Comparison of ENCODE assay signal across 20 mouse cellular contexts in genomic region chr9:52775232-52775631, GRCm38 (mm10).
A peak's percentile ranks its signal among the peaks of the same experiment; 100 is the strongest.
DNase-seq lines count a peak whose midpoint lies in the region; ATAC-seq and TF ChIP-seq lines count a peak whose summit lies in the region.
"Had no signal": no experiment of that assay in that cellular context is flagged by ENCODE, and none has a peak within 500 bp of the region (broad histone marks: within the 10 kb centered on the region; RNA-seq: fewer than 3 reads in every experiment).

No protein-coding gene starts in this region.

- no peak for TF ChIP-seq EP300 in CH12.LX (IDR thresholded peaks at IDR 0.05; ENCODE audit: low read length)

- DNase-seq in CH12.LX (ENCODE audit: extremely low read depth): no peak
- no peak for DNase-seq in ES-E14 (ENCODE audit: low read depth, low spot score)
- no peak for DNase-seq in gastrocnemius, postnatal 4 days (ENCODE audit: low spot score in 2 of 2)
- DNase-seq in midbrain, embryonic 14.5 days: no peak
- DNase-seq: adrenal gland, adult 2 months; adrenal gland, adult 8-10 months; adrenal gland, postnatal 10 days; adrenal gland, postnatal 14 days; adrenal gland, postnatal 25 days; adrenal gland, postnatal 36 days; B cell, adult 2 months; cerebellum, adult 11 months; cerebellum, adult 11-12 months; cerebellum, adult 18-20 months; cerebellum, adult 2 months; cerebellum, adult 8-10 months had no signal

- no peaks in the 10 kb centered on the region for H3K9me3 ChIP-seq in CH12.LX (replicated peaks; ENCODE audit: low read length)
- no peaks in the 10 kb centered on the region for H3K9me3 ChIP-seq in ES-E14 (ENCODE audit: control insufficient read depth, insufficient read depth, low read depth, low read length)
- H3K9me3 ChIP-seq in midbrain, embryonic 14.5 days (ENCODE audit: control insufficient read depth, low read length): no peaks in the 10 kb centered on the region
- H3K9me3 ChIP-seq: G1E had no signal

- H3K4me2 ChIP-seq in CH12.LX (ENCODE audit: insufficient read depth, low read depth, poor library complexity, severe bottlenecking): no peak overlapping the region
- no peak overlapping the region for H3K4me2 ChIP-seq in midbrain, embryonic 14.5 days (ENCODE audit: low read length)

- H3K4me3 ChIP-seq in CH12.LX (replicated peaks in 1 of 3; ENCODE audit: low read depth in 2 of 3, low read length in 2 of 3, poor library complexity in 1 of 3): no peak overlapping the region
- no peak overlapping the region for H3K4me3 ChIP-seq in ES-E14 (ENCODE audit: insufficient read depth in 1 of 2, low read depth in 1 of 2, low read length in 2 of 2, poor library complexity in 1 of 2, severe bottlenecking in 1 of 2)
- H3K4me3 ChIP-seq in midbrain, embryonic 14.5 days (replicated peaks; ENCODE audit: low read depth, low read length): no peak overlapping the region

- 97% methylated on average over 1 of the region's 1 CpGs for WGBS in midbrain, embryonic 14.5 days

- dilution Hi-C loops in CH12.LX (cut with MboI; ENCODE audit: extremely low pct_ligation_motif_present, extremely low pct_unique_long_range_greater_than_20kb, low sequenced_read_pairs): no loop called here

- no peak for TF ChIP-seq POLR2A in CH12.LX (IDR thresholded peaks at IDR 0.05; ENCODE audit: low read depth, low read length)

- no peak overlapping the region for H3K27ac ChIP-seq in CH12.LX (ENCODE audit: insufficient read depth, low read depth)
- H3K27ac ChIP-seq in ES-E14 (ENCODE audit: insufficient read depth, low read depth, low read length, poor library complexity, severe bottlenecking): no peak overlapping the region
- no peak overlapping the region for H3K27ac ChIP-seq in midbrain, embryonic 14.5 days (replicated peaks; ENCODE audit: low read depth, low read length)

- no peak for TF ChIP-seq CTCF in CH12.LX (conservative IDR thresholded peaks at IDR 0.05 in 1 of 2, IDR thresholded peaks at IDR 0.05 in 1 of 2; ENCODE audit: low read depth in 2 of 2, low read length in 2 of 2)

- TF ChIP-seq RAD21 in CH12.LX (IDR thresholded peaks at IDR 0.05; ENCODE audit: low read depth, low read length): no peak

- H3K4me1 ChIP-seq in CH12.LX (ENCODE audit: control insufficient read depth in 1 of 2, insufficient read depth in 2 of 2) (no peaks in the 10 kb centered on the region), ES-E14 (ENCODE audit: control insufficient read depth in 2 of 2, insufficient read depth in 2 of 2, low read length in 2 of 2, poor library complexity in 1 of 2) (no peaks in the 10 kb centered on the region)
- H3K4me1 ChIP-seq in midbrain, embryonic 14.5 days (ENCODE audit: control insufficient read depth, insufficient read depth, low read length): no peaks in the 10 kb centered on the region

- H3K36me3 ChIP-seq in CH12.LX (replicated peaks in 1 of 2; ENCODE audit: control insufficient read depth in 1 of 2, insufficient read depth in 1 of 2, low read length in 1 of 2): no peaks in the 10 kb centered on the region
- no peaks in the 10 kb centered on the region for H3K36me3 ChIP-seq in ES-E14 (ENCODE audit: control insufficient read depth, insufficient read depth, low read length, poor library complexity, severe bottlenecking)
- H3K36me3 ChIP-seq in midbrain, embryonic 14.5 days (ENCODE audit: control insufficient read depth, insufficient read depth, low read length): no peaks in the 10 kb centered on the region
- H3K36me3 ChIP-seq: G1E had no signal

- H3K9ac ChIP-seq in CH12.LX (ENCODE audit: insufficient read depth, low read depth): no peak overlapping the region
- no peak overlapping the region for H3K9ac ChIP-seq in ES-E14 (ENCODE audit: insufficient read depth, low read depth, low read length, poor library complexity, severe bottlenecking)
- no peak overlapping the region for H3K9ac ChIP-seq in midbrain, embryonic 14.5 days (replicated peaks; ENCODE audit: low read length)

- no peaks in the 10 kb centered on the region for H3K27me3 ChIP-seq in CH12.LX (replicated peaks)
- H3K27me3 ChIP-seq in midbrain, embryonic 14.5 days (ENCODE audit: control insufficient read depth, insufficient read depth, low read length): no peaks in the 10 kb centered on the region
- H3K27me3 ChIP-seq: Patski had no signal

- ATAC-seq in midbrain, embryonic 14.5 days (ENCODE audit: low FRiP score, low TSS enrichment): no peak
- ATAC-seq: activated CD4-positive, CD25-positive, alpha-beta regulatory T cell, adult 4 months; CD4-positive, CD25-positive, alpha-beta regulatory T cell, adult 4 months; Patski had no signal

- in situ Hi-C loops in CH12.LX (cut with MboI; ENCODE audit: low pct_ligation_motif_present, low pct_unique_long_range_greater_than_20kb, low sequenced_read_pairs): no loop called here
- in situ Hi-C loops in ES-E14 (cut with MboI; ENCODE audit: low sequenced_read_pairs in 2 of 2, unreplicated experiment in 2 of 2): no loop called here

- no peaks in the 10 kb centered on the region for H3K79me2 ChIP-seq in CH12.LX (replicated peaks; ENCODE audit: control insufficient read depth, extremely low read depth, insufficient read depth, poor library complexity, severe bottlenecking)

TF ChIP-seq in CH12.LX, 34 proteins besides CTCF, POLR2A, EP300 and RAD21:
- TF ChIP-seq USF1 (IDR thresholded peaks at IDR 0.05; ENCODE audit: low read depth, low read length) (no peak), ZNF384 (IDR thresholded peaks at IDR 0.05; ENCODE audit: low read depth, low read length) (peak; percentile 59)

TF ChIP-seq in ES-E14, 5 proteins besides CTCF, POLR2A, EP300 and RAD21:
- TF ChIP-seq ZC3H11A (IDR thresholded peaks at IDR 0.05; ENCODE audit: borderline replicate concordance, low read depth, low read length) (no peak), MAFK (IDR thresholded peaks at IDR 0.05; ENCODE audit: insufficient read depth, low read depth, low read length) (no peak), ZNF384 (IDR thresholded peaks at IDR 0.05; ENCODE audit: low read depth, low read length) (0 out of 2 replicates have a peak, but pooled peaks have one; percentile 66)
TF ChIP-seq in ES-E14: peak in this region for 1.
